Mouse (Mus musculus): ENCODE results near the gene Hspa1l.
"Not testable (repeated sequence)": the region's sequence is repeated elsewhere in the genome, so short reads cannot be mapped to it uniquely, and the experiment has no call there.

Hspa1l gene

GRCm38 (mm10) chr17:35003022-35003838 is 30.7 kb downstream of the Hspa1l start:
- in situ Hi-C loops (cut with MboI, MseI): no loop called here

GRCm38 (mm10) chr17:35004075-35004717 is 31.7 kb downstream of the Hspa1l start:
- in situ Hi-C loops (cut with MboI, MseI): no loop called here

- in situ Hi-C loops (cut with MboI, MseI): no loop called here
Observed at GRCm38 (mm10) chr17:35005158-35005557, 32.7 kb downstream of the Hspa1l start.

- in situ Hi-C loops (cut with MboI, MseI): not testable (repeated sequence)
Observed at GRCm38 (mm10) chr17:35005902-35006301, 33.4 kb downstream of the Hspa1l start.

- in situ Hi-C loops (cut with MboI, MseI): no loop called here
Observed at GRCm38 (mm10) chr17:35007387-35007991, 35.0 kb downstream of the Hspa1l start.

- in situ Hi-C loops (cut with MboI, MseI): no loop called here
Observed at GRCm38 (mm10) chr17:35009586-35009985, 37.1 kb downstream of the Hspa1l start.

GRCm38 (mm10) chr17:35011440-35011839 is 38.9 kb downstream of the Hspa1l start:
- in situ Hi-C loops (cut with MboI, MseI): no loop called here

GRCm38 (mm10) chr17:35012430-35012829 is 39.9 kb downstream of the Hspa1l start:
- in situ Hi-C loops (cut with MboI, MseI): no loop called here

- in situ Hi-C loops (cut with MboI, MseI): no loop called here
Observed at GRCm38 (mm10) chr17:35013221-35013620, 40.7 kb downstream of the Hspa1l start.

- in situ Hi-C loops (cut with MboI, MseI): no loop called here
Observed at GRCm38 (mm10) chr17:35015296-35015695, 42.8 kb downstream of the Hspa1l start.

- in situ Hi-C loops (cut with MboI, MseI): no loop called here
Observed at GRCm38 (mm10) chr17:35016376-35016775, 43.9 kb downstream of the Hspa1l start, which contains the start of gene Vwa7. TSS of gene Vwa7 (plus strand) at chr17:35016579.

- in situ Hi-C loops (cut with MboI, MseI): no loop called here
Observed at GRCm38 (mm10) chr17:35016791-35017705, 44.5 kb downstream of the Hspa1l start.

GRCm38 (mm10) chr17:35017706-35018030 is 45.2 kb downstream of the Hspa1l start:
- in situ Hi-C loops (cut with MboI, MseI): no loop called here

GRCm38 (mm10) chr17:35018171-35018570 is 45.7 kb downstream of the Hspa1l start:
- in situ Hi-C loops (cut with MboI, MseI): no loop called here

GRCm38 (mm10) chr17:35019894-35020293 is 47.4 kb downstream of the Hspa1l start:
- in situ Hi-C loops (cut with MboI, MseI): loop anchor here (5.0 kb wide), 1 partner anchor 42 kb away; no protein-coding TSS in a partner anchor

- in situ Hi-C loops (cut with MboI, MseI): loop anchor here (5.0 kb wide), 1 partner anchor 42 kb away; no protein-coding TSS in a partner anchor
Observed at GRCm38 (mm10) chr17:35020551-35020950, 48.0 kb downstream of the Hspa1l start.

GRCm38 (mm10) chr17:35021163-35021808 is 48.8 kb downstream of the Hspa1l start:
- in situ Hi-C loops (cut with MboI, MseI): loop anchor here (5.0 kb wide), 1 partner anchor 41 kb away; no protein-coding TSS in a partner anchor

- in situ Hi-C loops (cut with MboI, MseI): loop anchor here (5.0 kb wide), 1 partner anchor 40 kb away; no protein-coding TSS in a partner anchor
Observed at GRCm38 (mm10) chr17:35021842-35022477, 49.5 kb downstream of the Hspa1l start.

- in situ Hi-C loops (cut with MboI, MseI): loop anchor here (5.0 kb wide), 1 partner anchor 40 kb away; no protein-coding TSS in a partner anchor
Observed at GRCm38 (mm10) chr17:35022541-35023060, 50.1 kb downstream of the Hspa1l start.

GRCm38 (mm10) chr17:35023221-35023620 is 50.7 kb downstream of the Hspa1l start:
- in situ Hi-C loops (cut with MboI, MseI): loop anchor here (5.0 kb wide), 1 partner anchor 39 kb away; no protein-coding TSS in a partner anchor

All from T-helper 1 cell (primary cell).